Mouse (Mus musculus) midbrain, embryonic 12.5 days (tissue): ENCODE data around the gene Prrx1. TPM values are rescaled to one million over a fixed set of nuclear protein-coding genes. Genes with fewer than 3 reads are reported as not detected.

ENCODE experiments used
- ATAC-seq: fragments of 200-750 bp; cut with Nextera tagmentation; 2 replicates; pipeline ENCODE4 v1.8.0; 2017; ENCODE audit warnings: low read depth, moderate TSS enrichment, moderate library complexity; ENCODE audit not compliant: low FRiP score
- H3K27ac ChIP-seq: fragments of 300-500 bp; sonication (generic); replicated peaks from 2 replicates; pipeline ENCODE4 v1.5.1; 2016; ENCODE audit warnings: mild to moderate bottlenecking
- H3K27me3 ChIP-seq: fragments of 300-500 bp; sonication (generic); 2 replicates; pipeline ENCODE4 v1.6.1; 2016; ENCODE audit warnings: mild to moderate bottlenecking
- H3K36me3 ChIP-seq: fragments of 300-500 bp; sonication (generic); 2 replicates; pipeline ENCODE4 v1.6.1; 2016
- H3K4me1 ChIP-seq: fragments of 300-500 bp; sonication (generic); 2 replicates; pipeline ENCODE4 v1.6.1; 2016
- H3K4me2 ChIP-seq: fragments of 300-500 bp; sonication (generic); replicated peaks from 2 replicates; pipeline ENCODE4 v1.6.1; 2016; ENCODE audit warnings: mild to moderate bottlenecking, moderate library complexity
- H3K4me3 ChIP-seq: fragments of 300-500 bp; sonication (generic); 2 replicates; pipeline ENCODE4 v1.5.1; 2016; ENCODE audit warnings: mild to moderate bottlenecking
- H3K9ac ChIP-seq: fragments of 300-500 bp; sonication (generic); replicated peaks from 2 replicates; pipeline ENCODE4 v1.6.1; 2016; ENCODE audit warnings: mild to moderate bottlenecking, moderate library complexity
- H3K9me3 ChIP-seq: fragments of 300-500 bp; sonication (generic); 2 replicates; pipeline ENCODE4 v1.6.1; 2016; ENCODE audit warnings: mild to moderate bottlenecking
- WGBS: fragments of 180-500 bp; shearing (Covaris S2); methylation state at CpG from one replicate; pipeline ENCODE4 v1.1.7; 2016; 5-methylcytosine and 5-hydroxymethylcytosine counted together
- polyA plus RNA-seq: library from polyadenylated mRNA; unstranded; fragments of >200 nt; fragmentation: Nextera tagmentation; extraction: Ambion mirVana; gene quantifications from 2 replicates; pipeline ENCODE4 v1.2.1, GENCODE M21; 2016

Gene Prrx1
- polyA plus RNA-seq, 1 experiment from 2014 or later: 25.4 TPM

DNA sequence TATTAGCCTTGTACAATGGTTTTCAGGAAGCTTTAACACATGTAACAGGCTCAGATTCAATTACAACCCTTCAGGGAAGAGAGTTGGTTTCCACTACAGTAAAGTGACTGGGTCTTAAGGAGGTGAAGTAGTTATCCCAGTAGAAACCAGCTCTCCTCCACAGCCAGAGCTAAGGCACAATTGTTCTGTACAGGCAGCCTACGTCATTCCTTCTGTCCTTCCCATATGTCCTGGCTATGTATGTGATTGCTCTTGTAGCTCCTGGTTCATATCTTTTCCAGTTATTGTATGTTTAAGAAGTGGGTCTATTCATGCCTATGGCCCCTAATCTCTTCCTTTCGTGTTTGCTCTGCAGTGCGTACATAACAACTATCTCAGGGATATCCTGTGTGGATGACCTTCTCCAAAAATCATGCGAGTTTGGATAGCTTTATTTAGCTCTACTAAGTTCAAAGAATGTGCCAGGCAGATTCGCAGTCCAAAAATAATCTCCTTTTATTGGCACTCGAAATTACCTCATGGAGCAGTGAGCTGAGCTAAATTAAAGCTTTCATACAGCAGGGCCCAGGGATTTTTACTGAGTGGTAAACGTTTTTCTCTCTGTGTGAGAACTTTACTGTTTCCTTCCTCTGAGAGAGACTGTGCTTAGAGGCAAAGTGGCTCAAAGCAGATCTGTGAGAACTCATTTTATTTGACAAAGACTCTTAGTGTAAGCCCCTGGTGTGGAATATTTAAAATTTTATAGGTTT is 31.9 kb downstream of the Prrx1 start:
- 60% methylated on average over 7 of the region's 7 CpGs for WGBS
- H3K4me3 ChIP-seq: no peak overlapping the region
- H3K36me3 ChIP-seq: no peaks in the 10 kb centered on the region
- H3K4me2 ChIP-seq: no peak overlapping the region
- H3K9me3 ChIP-seq: no peaks in the 10 kb centered on the region
- H3K4me1 ChIP-seq: peaks cover 12% of the 10 kb centered on the region; the same call in 1 of the 2 replicates
- no peak overlapping the region for H3K9ac ChIP-seq
- no peak overlapping the region for H3K27ac ChIP-seq
- no peak for ATAC-seq
- no peaks in the 10 kb centered on the region for H3K27me3 ChIP-seq

DNA sequence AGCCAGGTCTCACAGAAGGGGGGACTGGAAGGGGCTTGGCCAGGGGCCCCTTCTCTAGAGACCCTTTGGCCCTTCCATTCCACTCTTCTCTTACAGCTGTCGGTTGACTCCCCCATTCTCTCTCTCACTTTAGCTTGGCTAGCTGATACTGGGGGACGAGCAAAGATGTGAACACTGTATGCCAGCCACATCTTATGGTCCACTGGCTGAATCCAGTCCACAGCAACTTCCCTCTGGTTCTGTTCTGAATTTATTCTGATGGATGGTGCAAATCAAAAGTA is 32.7 kb downstream of the Prrx1 start:
- Histone ChIP-seq H3K9ac (no peak overlapping the region), H3K27ac (no peak overlapping the region), H3K4me3 (no peak overlapping the region), H3K4me1 (peaks cover 12% of the 10 kb centered on the region; the same call in 1 of the 2 replicates), H3K36me3 (no peaks in the 10 kb centered on the region), H3K4me2 (no peak overlapping the region), H3K9me3 (no peaks in the 10 kb centered on the region), H3K27me3 (no peaks in the 10 kb centered on the region)
- 43% methylated on average over 2 of the region's 2 CpGs for WGBS
- no peak for ATAC-seq

DNA sequence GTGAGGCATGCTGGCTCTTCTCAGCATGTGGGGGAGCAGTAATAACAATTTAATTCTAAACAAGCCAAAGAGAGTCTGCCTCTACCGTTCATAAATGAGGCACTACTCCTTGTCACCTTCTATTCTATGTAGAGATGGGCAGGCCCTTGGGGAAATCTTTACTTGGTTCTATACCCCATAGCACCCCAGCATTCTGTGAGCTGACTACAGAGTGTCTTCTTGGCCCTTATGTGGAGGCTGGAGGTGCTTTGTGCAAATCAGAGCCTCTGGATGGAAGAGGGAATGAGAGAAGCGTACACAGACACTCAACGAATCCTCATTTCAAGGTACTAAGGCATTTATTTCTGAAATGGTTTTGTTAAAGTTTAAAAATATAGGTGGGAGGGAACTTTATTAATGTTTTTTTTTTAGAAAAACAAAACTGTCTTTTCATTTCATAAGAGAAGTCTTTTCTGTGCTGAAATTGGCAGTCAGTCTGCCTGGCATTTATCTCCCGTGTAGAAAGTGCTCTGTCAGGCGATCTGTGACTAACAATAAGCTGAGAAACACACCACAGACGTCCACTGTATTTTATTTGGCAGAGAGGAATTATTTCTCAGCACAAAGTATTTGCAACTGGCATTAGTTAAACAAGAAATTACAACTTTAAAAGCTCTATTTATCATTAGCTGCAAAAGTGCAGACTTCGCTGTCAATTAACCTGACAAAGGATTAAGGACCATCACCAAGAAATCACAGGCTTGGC is 33.2 kb downstream of the Prrx1 start:
- H3K4me2 ChIP-seq: no peak overlapping the region
- no peak overlapping the region for H3K27ac ChIP-seq
- no peak overlapping the region for H3K9ac ChIP-seq
- no peaks in the 10 kb centered on the region for H3K36me3 ChIP-seq
- ATAC-seq: no peak
- no peaks in the 10 kb centered on the region for H3K9me3 ChIP-seq
- H3K27me3 ChIP-seq: no peaks in the 10 kb centered on the region
- peaks cover 12% of the 10 kb centered on the region; the same call in 1 of the 2 replicates for H3K4me1 ChIP-seq
- WGBS: 57% methylated on average over 7 of the region's 7 CpGs
- H3K4me3 ChIP-seq: no peak overlapping the region

- H3K4me1 ChIP-seq: peaks cover 12% of the 10 kb centered on the region; the same call in 1 of the 2 replicates
- no peaks in the 10 kb centered on the region for H3K36me3 ChIP-seq
- no peak overlapping the region for H3K4me3 ChIP-seq
- H3K27me3 ChIP-seq: no peaks in the 10 kb centered on the region
- H3K9ac ChIP-seq: no peak overlapping the region
- ATAC-seq: no peak
- 93% methylated on average over 7 of the region's 7 CpGs for whole genome bisulfite sequencing
- no peak overlapping the region for H3K27ac ChIP-seq
- H3K9me3 ChIP-seq: no peaks in the 10 kb centered on the region
- no peak overlapping the region for H3K4me2 ChIP-seq
These were observed 36.4 kb downstream of the Prrx1 start for GRCm38 (mm10) chr1:163277069-163277468.

DNA sequence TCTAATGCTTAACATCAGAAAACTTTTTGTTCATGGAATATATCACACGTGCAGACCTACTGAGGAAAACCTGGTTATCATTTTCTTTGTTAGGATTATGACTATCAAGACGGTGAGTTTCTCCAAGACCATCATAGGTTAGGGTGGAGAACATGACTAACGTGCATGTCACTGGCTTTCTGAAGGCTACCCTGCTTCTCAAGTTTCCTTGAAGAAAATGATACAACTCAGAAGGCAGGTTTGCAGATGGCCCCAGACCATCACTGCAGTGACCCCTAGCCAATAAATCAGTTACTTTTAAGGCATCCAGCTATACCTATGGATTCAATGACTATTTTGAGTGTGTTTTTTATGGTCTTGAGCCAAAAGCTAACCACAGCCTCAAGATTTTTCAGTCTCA is 38.6 kb downstream of the Prrx1 start:
- Histone ChIP-seq H3K4me3 (no peak overlapping the region), H3K4me2 (no peak overlapping the region), H3K4me1 (no peaks in the 10 kb centered on the region), H3K36me3 (no peaks in the 10 kb centered on the region), H3K9me3 (no peaks in the 10 kb centered on the region), H3K27me3 (no peaks in the 10 kb centered on the region), H3K9ac (no peak overlapping the region), H3K27ac (no peak overlapping the region)
- no peak for ATAC-seq
- WGBS: 92% methylated on average over 3 of the region's 3 CpGs

GRCm38 (mm10) chr1:163273132-163273531 is 40.4 kb downstream of the Prrx1 start:
- Histone ChIP-seq H3K27me3 (no peaks in the 10 kb centered on the region), H3K4me1 (no peaks in the 10 kb centered on the region), H3K4me2 (no peak overlapping the region), H3K9me3 (no peaks in the 10 kb centered on the region), H3K27ac (no peak overlapping the region), H3K36me3 (no peaks in the 10 kb centered on the region), H3K4me3 (no peak overlapping the region), H3K9ac (no peak overlapping the region)
- ATAC-seq: no peak
- 92% methylated on average over 3 of the region's 3 CpGs for WGBS

DNA sequence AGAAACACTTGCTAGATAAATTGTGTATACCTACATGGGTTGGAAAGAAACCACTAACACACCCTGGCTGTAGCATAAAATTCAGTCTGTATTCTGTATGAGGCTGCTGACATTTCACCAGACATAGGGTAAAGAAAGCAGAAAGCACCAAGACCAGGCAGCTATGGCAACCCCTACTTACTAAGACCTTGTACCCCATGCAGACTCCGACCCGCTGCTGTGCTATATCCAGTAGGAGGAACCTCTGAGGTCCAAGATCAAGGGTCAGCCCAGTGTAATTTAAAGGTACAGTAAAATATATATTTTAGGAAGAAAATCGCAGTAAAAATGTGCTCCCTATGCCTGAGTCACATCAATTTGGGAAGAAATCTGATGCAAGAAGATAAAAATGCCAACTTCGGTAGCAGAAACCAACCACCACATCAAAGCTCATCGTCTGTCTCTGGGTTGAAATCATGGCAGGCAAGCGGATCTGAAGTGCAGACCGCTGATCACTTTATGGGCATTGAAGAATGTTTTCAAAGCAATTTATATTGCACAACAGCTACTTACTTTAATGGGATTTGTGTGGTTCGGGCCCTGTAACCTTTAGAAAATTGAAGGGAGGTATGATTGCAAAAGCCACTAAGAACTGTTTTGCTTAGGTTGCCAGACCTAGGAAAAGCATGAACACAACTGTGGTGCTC is 46.5 kb downstream of the Prrx1 start:
- H3K9me3 ChIP-seq: no peaks in the 10 kb centered on the region
- no peaks in the 10 kb centered on the region for H3K36me3 ChIP-seq
- H3K27me3 ChIP-seq: no peaks in the 10 kb centered on the region
- WGBS: 89% methylated on average over 8 of the region's 8 CpGs
- ATAC-seq: no peak
- H3K4me2 ChIP-seq: no peak overlapping the region
- H3K4me3 ChIP-seq: no peak overlapping the region
- H3K27ac ChIP-seq: no peak overlapping the region
- no peaks in the 10 kb centered on the region for H3K4me1 ChIP-seq
- no peak overlapping the region for H3K9ac ChIP-seq

DNA sequence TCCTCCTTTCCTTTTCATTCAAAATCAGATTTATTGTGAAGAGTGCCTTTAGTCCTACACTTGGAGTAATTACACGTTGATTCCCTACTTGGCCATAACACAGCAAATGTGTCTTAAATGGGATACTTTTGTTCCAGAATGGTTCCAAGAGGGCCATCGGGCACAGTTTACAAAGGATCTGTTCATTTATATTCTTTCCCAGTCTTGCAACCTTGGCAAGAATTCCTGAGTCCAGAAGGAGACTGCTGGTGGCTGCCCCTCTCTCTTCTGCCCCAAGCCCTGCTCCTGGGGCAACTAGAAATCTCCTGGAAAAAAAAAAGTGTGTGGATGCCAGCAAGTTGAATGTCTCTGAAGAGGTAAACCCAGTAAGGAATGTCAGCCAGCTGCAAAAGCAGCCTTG is 56.2 kb downstream of the Prrx1 start:
- Histone ChIP-seq H3K4me3 (no peak overlapping the region), H3K36me3 (no peaks in the 10 kb centered on the region), H3K9ac (no peak overlapping the region), H3K4me2 (no peak overlapping the region), H3K27me3 (no peaks in the 10 kb centered on the region), H3K27ac (no peak overlapping the region), H3K9me3 (no peaks in the 10 kb centered on the region), H3K4me1 (no peaks in the 10 kb centered on the region)
- 79% methylated on average over 2 of the region's 2 CpGs for WGBS
- ATAC-seq: no peak

- Histone ChIP-seq H3K27me3 (no peaks in the 10 kb centered on the region), H3K4me3 (no peak overlapping the region), H3K4me1 (no peaks in the 10 kb centered on the region), H3K27ac (no peak overlapping the region), H3K36me3 (no peaks in the 10 kb centered on the region), H3K4me2 (no peak overlapping the region), H3K9ac (no peak overlapping the region), H3K9me3 (no peaks in the 10 kb centered on the region)
- ATAC-seq: no peak
- 95% methylated on average over 2 of the region's 2 CpGs for WGBS
These were observed 57.6 kb downstream of the Prrx1 start for GRCm38 (mm10) chr1:163255884-163256283.

- Histone ChIP-seq H3K9me3 (no peaks in the 10 kb centered on the region), H3K4me1 (no peaks in the 10 kb centered on the region), H3K27me3 (no peaks in the 10 kb centered on the region), H3K4me3 (no peak overlapping the region), H3K4me2 (no peak overlapping the region), H3K36me3 (no peaks in the 10 kb centered on the region), H3K27ac (no peak overlapping the region), H3K9ac (no peak overlapping the region)
- WGBS: 76% methylated on average over 4 of the region's 4 CpGs
- no peak for ATAC-seq
These were observed 60.7 kb downstream of the Prrx1 start for GRCm38 (mm10) chr1:163252796-163253195.

- 77% methylated on average over 5 of the region's 5 CpGs for WGBS
These were observed 61.2 kb downstream of the Prrx1 start for GRCm38 (mm10) chr1:163252331-163252730.

DNA sequence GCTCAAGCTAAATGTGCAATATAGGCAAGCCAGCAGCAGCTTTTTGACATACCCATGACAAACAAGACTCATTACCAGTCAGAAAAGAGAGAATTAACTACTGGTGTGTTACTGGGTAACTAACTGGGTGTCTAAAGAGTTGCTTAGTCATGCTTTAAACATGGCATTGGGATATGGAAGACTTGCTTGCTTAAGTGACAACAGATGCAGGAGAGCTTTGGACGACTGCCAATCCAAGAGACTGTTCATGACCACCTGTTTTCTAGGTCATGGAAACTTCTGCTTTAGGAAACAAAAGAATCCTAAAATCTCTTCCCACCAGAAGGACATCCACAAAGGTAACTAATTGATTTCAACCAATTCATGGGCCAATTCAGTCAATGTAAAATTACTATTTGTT is 61.7 kb downstream of the Prrx1 start:
- no peaks in the 10 kb centered on the region for H3K27me3 ChIP-seq
- no peaks in the 10 kb centered on the region for H3K9me3 ChIP-seq
- H3K36me3 ChIP-seq: no peaks in the 10 kb centered on the region
- no peak overlapping the region for H3K4me2 ChIP-seq
- no peaks in the 10 kb centered on the region for H3K4me1 ChIP-seq
- H3K27ac ChIP-seq: no peak overlapping the region
- WGBS: 88% methylated on average over 1 of the region's 1 CpGs
- H3K4me3 ChIP-seq: no peak overlapping the region
- ATAC-seq: no peak
- no peak overlapping the region for H3K9ac ChIP-seq

More at GRCm38 (mm10) chr1:163252331-163252730, 61.2 kb downstream of the Prrx1 start:
- Histone ChIP-seq H3K4me2 (no peak overlapping the region), H3K27ac (no peak overlapping the region), H3K27me3 (no peaks in the 10 kb centered on the region), H3K36me3 (no peaks in the 10 kb centered on the region), H3K4me3 (no peak overlapping the region), H3K4me1 (no peaks in the 10 kb centered on the region), H3K9ac (no peak overlapping the region), H3K9me3 (no peaks in the 10 kb centered on the region)
- no peak for ATAC-seq
